ENCODE assay signal across 24 mouse cellular contexts in genomic region chr19:19148847-19149246, GRCm38 (mm10). TPM values are rescaled to one million over a fixed set of nuclear protein-coding genes. Genes with fewer than 3 reads are reported as not detected.
DNase-seq lines count a peak whose midpoint lies in the region; ATAC-seq and TF ChIP-seq lines count a peak whose summit lies in the region.
"Had no signal": no experiment of that assay in that cellular context is flagged by ENCODE, and none has a peak within 500 bp of the region (broad histone marks: within the 10 kb centered on the region; RNA-seq: fewer than 3 reads in every experiment).

No protein-coding gene starts in this region.

- ATAC-seq in hindbrain, postnatal 0 days: no peak
- no peak for ATAC-seq in hindbrain, embryonic 14.5 days (ENCODE audit: low FRiP score)
- ATAC-seq in neural tube, embryonic 14.5 days (ENCODE audit: low read depth): peak; percentile 66; the same call in 1 of the 2 replicates
- ATAC-seq in forebrain, postnatal 0 days: peak; percentile 43; the same call in 1 of the 2 replicates
- ATAC-seq: intestine, embryonic 16.5 days had no signal

- TF ChIP-seq CTCF in hindbrain, postnatal 0 days (IDR thresholded peaks at IDR 0.05; ENCODE audit: low read depth): no peak
- TF ChIP-seq CTCF in forebrain, postnatal 0 days (IDR thresholded peaks at IDR 0.05; ENCODE audit: low read depth): no peak
- TF ChIP-seq CTCF in lung, adult 2 months (IDR thresholded peaks at IDR 0.05; ENCODE audit: insufficient read depth, low read length): no peak

- no peaks in the 10 kb centered on the region for H3K27me3 ChIP-seq in hindbrain, postnatal 0 days (ENCODE audit: insufficient read depth, low read length)
- H3K27me3 ChIP-seq in hindbrain, embryonic 14.5 days (ENCODE audit: control insufficient read depth, insufficient read depth, low read length): no peaks in the 10 kb centered on the region
- H3K27me3 ChIP-seq in neural tube, embryonic 14.5 days (ENCODE audit: control insufficient read depth, insufficient read depth, low read length): no peaks in the 10 kb centered on the region
- H3K27me3 ChIP-seq in forebrain, postnatal 0 days (ENCODE audit: insufficient read depth, low read length): no peaks in the 10 kb centered on the region
- H3K27me3 ChIP-seq: embryonic facial prominence, embryonic 12.5 days had no signal

- no peak overlapping the region for H3K4me3 ChIP-seq in hindbrain, postnatal 0 days (ENCODE audit: low read length)
- H3K4me3 ChIP-seq in hindbrain, embryonic 14.5 days (replicated peaks; ENCODE audit: low read length): no peak overlapping the region
- no peak overlapping the region for H3K4me3 ChIP-seq in neural tube, embryonic 14.5 days (ENCODE audit: low read depth, low read length)
- H3K4me3 ChIP-seq in forebrain, postnatal 0 days (ENCODE audit: low read depth, low read length): no peak overlapping the region
- H3K4me3 ChIP-seq in lung, adult 2 months (replicated peaks; ENCODE audit: extremely low read depth, low read depth, low read length): no peak overlapping the region
- H3K4me3 ChIP-seq: embryonic facial prominence, embryonic 12.5 days had no signal

- no peak for TF ChIP-seq POLR2A in lung, adult 2 months (IDR thresholded peaks at IDR 0.05; ENCODE audit: borderline replicate concordance, extremely low read depth, low read depth, low read length)

- H3K36me3 ChIP-seq in hindbrain, postnatal 0 days (ENCODE audit: insufficient read depth, low read length): no peaks in the 10 kb centered on the region
- H3K36me3 ChIP-seq in hindbrain, embryonic 14.5 days (replicated peaks; ENCODE audit: control insufficient read depth, insufficient read depth): no peaks in the 10 kb centered on the region
- H3K36me3 ChIP-seq in neural tube, embryonic 14.5 days (ENCODE audit: control insufficient read depth, insufficient read depth, low read length): no peaks in the 10 kb centered on the region
- H3K36me3 ChIP-seq in forebrain, postnatal 0 days (ENCODE audit: insufficient read depth): no peaks in the 10 kb centered on the region
- H3K36me3 ChIP-seq: embryonic facial prominence, embryonic 12.5 days had no signal

- no peaks in the 10 kb centered on the region for H3K4me1 ChIP-seq in hindbrain, postnatal 0 days (ENCODE audit: insufficient read depth, low read length)
- no peaks in the 10 kb centered on the region for H3K4me1 ChIP-seq in hindbrain, embryonic 14.5 days (replicated peaks; ENCODE audit: control insufficient read depth, insufficient read depth, low read length)
- H3K4me1 ChIP-seq in neural tube, embryonic 14.5 days (ENCODE audit: control insufficient read depth, insufficient read depth, low read length): no peaks in the 10 kb centered on the region
- H3K4me1 ChIP-seq in forebrain, postnatal 0 days (ENCODE audit: insufficient read depth): 0 out of 2 replicates have a peak, but pooled peaks cover 4% of the 10 kb centered on the region
- no peaks in the 10 kb centered on the region for H3K4me1 ChIP-seq in lung, adult 2 months (ENCODE audit: control insufficient read depth, insufficient read depth, low read length)
- H3K4me1 ChIP-seq: embryonic facial prominence, embryonic 12.5 days had no signal

- WGBS in hindbrain, postnatal 0 days: 47% methylated on average over 6 of the region's 6 CpGs
- WGBS in hindbrain, embryonic 14.5 days: 51% methylated on average over 6 of the region's 6 CpGs
- 34% methylated on average over 6 of the region's 6 CpGs for WGBS in neural tube, embryonic 14.5 days
- 14% methylated on average over 6 of the region's 6 CpGs for WGBS in forebrain, postnatal 0 days
- 75% methylated on average over 6 of the region's 6 CpGs for WGBS in lung, adult 2 months

- peak; percentile 5 for DNase-seq in hindbrain, postnatal 0 days (ENCODE audit: low spot score)
- no peak for DNase-seq in hindbrain, embryonic 14.5 days (ENCODE audit: low spot score)
- DNase-seq in neural tube, embryonic 10.5 days (ENCODE audit: extremely low spot score, low spot score): no peak
- no peak for DNase-seq in forebrain, postnatal 0 days
- DNase-seq in retina, postnatal 1 day: peak; percentile 61
- DNase-seq in B cell, adult 2 months: no peak
- DNase-seq in lung, adult 2 months: no peak
- DNase-seq: adrenal gland, adult 8-10 months; cerebellum, adult 11-12 months; cerebellum, adult 9-11 months; embryo, embryonic 11 days; heart, postnatal 14 days; kidney, adult 8-10 months; kidney, postnatal 4 days; liver; lung, embryonic 14.5 days; lung, postnatal 14 days; thymus, adult 2 months had no signal

- H3K9ac ChIP-seq in hindbrain, postnatal 0 days (replicated peaks; ENCODE audit: low read length): no peak overlapping the region
- no peak overlapping the region for H3K9ac ChIP-seq in hindbrain, embryonic 14.5 days
- H3K9ac ChIP-seq in neural tube, embryonic 14.5 days (replicated peaks; ENCODE audit: low read depth, low read length): no peak overlapping the region
- H3K9ac ChIP-seq in forebrain, postnatal 0 days: no peak overlapping the region
- H3K9ac ChIP-seq: embryonic facial prominence, embryonic 12.5 days; liver, embryonic 14.5 days; lung, embryonic 14.5 days had no signal

- no peak overlapping the region for H3K4me2 ChIP-seq in hindbrain, postnatal 0 days (ENCODE audit: low read depth, low read length)
- no peak overlapping the region for H3K4me2 ChIP-seq in hindbrain, embryonic 14.5 days (replicated peaks)
- no peak overlapping the region for H3K4me2 ChIP-seq in neural tube, embryonic 14.5 days (ENCODE audit: low read depth, low read length)
- peak overlapping the region; percentile 11; the same call in 1 of the 2 replicates for H3K4me2 ChIP-seq in forebrain, postnatal 0 days (ENCODE audit: low read depth)
- H3K4me2 ChIP-seq: embryonic facial prominence, embryonic 12.5 days; lung, embryonic 14.5 days had no signal

- no peaks in the 10 kb centered on the region for H3K9me3 ChIP-seq in hindbrain, postnatal 0 days (ENCODE audit: low read length)
- no peaks in the 10 kb centered on the region for H3K9me3 ChIP-seq in hindbrain, embryonic 14.5 days (ENCODE audit: control insufficient read depth, low read length)
- no peaks in the 10 kb centered on the region for H3K9me3 ChIP-seq in neural tube, embryonic 14.5 days (ENCODE audit: control insufficient read depth, low read length)
- H3K9me3 ChIP-seq in forebrain, postnatal 0 days (ENCODE audit: low read length): no peaks in the 10 kb centered on the region
- H3K9me3 ChIP-seq: embryonic facial prominence, embryonic 12.5 days had no signal

- no peak overlapping the region for H3K27ac ChIP-seq in hindbrain, postnatal 0 days
- H3K27ac ChIP-seq in hindbrain, embryonic 14.5 days: no peak overlapping the region
- H3K27ac ChIP-seq in neural tube, embryonic 14.5 days (ENCODE audit: low read depth, low read length): no peak overlapping the region
- H3K27ac ChIP-seq in forebrain, postnatal 0 days (ENCODE audit: low read depth, low read length): no peak overlapping the region
- H3K27ac ChIP-seq: embryonic facial prominence, embryonic 12.5 days; kidney, postnatal 0 days; liver, embryonic 14.5 days had no signal

RNA-seq across cellular contexts. Expression of gene Rorb, which starts 37.9 kb away (rescaled TPM):
- total RNA-seq in hindbrain, postnatal 0 days (2014; rRNA removed): 9.4 and 10.6 TPM in 2 replicates
- polyA plus RNA-seq in hindbrain, postnatal 0 days (2015; fragmentation: Nextera tagmentation; extraction: Ambion mirVana): 9.0 and 9.6 TPM in 2 replicates
- 13.7 and 14.9 TPM in 2 replicates for polyA plus RNA-seq in hindbrain, embryonic 14.5 days (2014; fragmentation: Nextera tagmentation; extraction: Ambion mirVana)
- 21.9 and 22.7 TPM in 2 replicates for polyA plus RNA-seq in neural tube, embryonic 14.5 days (2014; fragmentation: Nextera tagmentation; extraction: Ambion mirVana)
- 17.0 and 20.7 TPM in 2 replicates for total RNA-seq in forebrain, postnatal 0 days (2014; rRNA removed)
- polyA plus RNA-seq in forebrain, postnatal 0 days (2015; fragmentation: Nextera tagmentation; extraction: Ambion mirVana): 6.7 and 11.9 TPM in 2 replicates
- 0.06 TPM in 1 of 2 replicates, not detected in the other for polyA plus RNA-seq in lung, adult 2 months (2012; rRNA removed)
- total RNA-seq: monocyte, adult 5-6 weeks had no signal
- polyA plus RNA-seq: liver, embryonic 14.5 days had no signal

Comparison
In these comparisons a context has a peak if more than half of its experiments do, and no peak if none do; other contexts are left out.
1. DNase-seq: peak in hindbrain, postnatal 0 days (single experiment) and retina, postnatal 1 day (single experiment); none in hindbrain, embryonic 14.5 days (single experiment), neural tube, embryonic 10.5 days (single experiment), forebrain, postnatal 0 days (single experiment), B cell, adult 2 months (0 of 2) and lung, adult 2 months (single experiment).
2. ATAC-seq: peak in neural tube, embryonic 14.5 days (single experiment) and forebrain, postnatal 0 days (single experiment); none in hindbrain, postnatal 0 days (single experiment) and hindbrain, embryonic 14.5 days (single experiment).